Mouse (Mus musculus): ENCODE data around the gene Xylt1.

DNA sequence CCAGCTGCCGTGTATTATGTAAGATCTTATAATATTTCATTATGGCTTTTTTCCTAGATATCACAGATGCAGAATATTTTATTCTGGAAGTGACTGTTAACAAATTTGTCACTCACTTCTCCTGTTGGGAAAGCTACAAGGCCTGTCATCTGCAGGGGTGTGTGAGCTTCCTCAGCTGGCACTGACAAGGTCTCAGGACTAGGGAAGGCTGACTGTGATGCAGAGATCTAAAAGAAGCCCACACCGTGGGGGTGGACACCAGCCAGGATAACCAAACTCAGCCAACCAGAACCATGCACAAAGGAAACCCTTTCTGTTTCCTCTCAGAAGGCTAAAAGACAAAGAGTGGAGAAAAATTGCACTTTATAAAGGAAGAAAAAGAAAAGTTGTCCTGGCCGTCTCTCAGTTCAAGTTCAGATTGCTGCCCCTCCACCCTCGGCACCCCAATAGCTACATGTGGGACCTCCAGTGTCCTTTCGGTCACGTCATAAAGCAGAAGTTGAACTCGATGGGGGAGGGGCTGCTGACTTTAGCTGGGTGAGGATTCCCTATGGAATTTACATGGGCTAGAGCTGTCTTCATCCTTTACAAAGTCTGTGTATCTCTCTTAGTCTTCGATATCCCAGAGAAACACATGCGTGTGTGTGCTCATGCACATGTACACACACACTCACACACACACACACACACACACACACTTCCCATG lies 109.9 kb downstream of the Xylt1 start:
- TF ChIP-seq CTCF (IDR thresholded peaks at IDR 0.05; ENCODE audit: insufficient read depth, low read length) (no peak), POLR2A (IDR thresholded peaks at IDR 0.05; ENCODE audit: borderline replicate concordance, extremely low read depth, low read depth, low read length) (no peak)
